Mouse (Mus musculus) embryo, embryonic 10 days (tissue): ENCODE measurements around the gene 3110001I22Rik.
A peak's percentile ranks its signal among the peaks of the same experiment; 100 is the strongest.
"Not testable (repeated sequence)": the region's sequence is repeated elsewhere in the genome, so short reads cannot be mapped to it uniquely, and the experiment has no call there.

ENCODE experiments used
- DNase-seq: peaks from one replicate; pipeline ENCODE4 v3.0.0-alpha.2; 2015; ENCODE audit warnings: low spot score

The 3110001I22Rik gene

DNA sequence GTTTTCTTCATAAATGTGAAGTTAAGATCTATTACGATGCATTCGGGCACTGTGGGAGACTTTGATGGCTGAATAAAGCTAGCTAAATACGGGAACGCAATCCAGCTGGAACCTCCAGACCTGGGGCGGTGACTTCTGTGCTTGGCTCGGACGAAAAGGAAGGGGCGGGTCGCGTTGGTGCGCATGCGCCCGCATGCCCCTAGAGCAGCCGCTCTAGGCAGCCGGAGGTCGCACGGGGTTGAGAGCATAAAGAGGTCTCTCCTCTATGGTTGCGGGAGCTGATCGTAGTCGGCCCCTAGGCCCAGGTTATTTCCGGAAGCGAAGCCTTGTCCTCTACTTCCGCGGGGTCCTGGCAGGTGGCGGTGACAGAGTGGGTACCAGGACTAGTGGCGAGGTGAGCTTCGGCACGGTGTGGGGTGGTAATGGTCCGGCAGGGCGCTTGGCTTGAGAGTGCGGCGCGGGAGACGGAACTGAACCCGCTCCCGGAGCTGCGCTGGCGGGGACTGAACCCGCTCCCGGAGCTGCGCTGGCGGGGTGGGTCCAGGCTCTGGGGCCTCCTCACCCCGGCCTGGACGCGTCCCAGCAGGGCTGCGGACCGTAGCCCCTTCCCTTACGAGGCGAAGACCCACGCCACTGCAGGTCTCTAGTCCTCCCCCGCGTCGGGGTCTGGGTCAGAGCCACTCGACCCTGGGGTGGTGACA lies at the start of gene 3110001I22Rik, which contains the start of gene Bfar:
3110001I22Rik (plus strand) TSS at position 245 of the 701 bp plus-strand sequence.
Bfar (plus strand) TSS at position 174 of the 701 bp plus-strand sequence.
- DNase-seq: peak; percentile 98

DNA sequence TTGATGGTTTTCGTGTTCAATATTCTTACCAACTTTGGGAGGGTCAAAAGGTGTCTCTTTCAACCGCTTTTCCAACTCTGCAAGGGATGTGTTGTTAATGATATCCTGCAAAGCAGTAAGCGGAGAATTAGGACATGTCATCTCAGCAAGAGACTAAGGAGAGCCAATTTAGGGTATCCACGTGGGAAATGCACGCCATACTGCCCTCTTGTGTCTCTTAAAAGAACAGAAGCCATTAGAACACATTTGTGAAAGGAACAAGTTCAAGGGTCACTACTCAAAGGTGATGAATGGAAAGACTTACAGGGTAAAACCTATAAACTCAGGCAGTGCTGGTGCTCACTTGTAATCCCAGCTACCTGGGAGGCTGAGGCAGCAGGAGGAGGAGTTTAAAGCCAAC lies 43.4 kb upstream of the 3110001I22Rik start:
- DNase-seq: peak; percentile 55

DNA sequence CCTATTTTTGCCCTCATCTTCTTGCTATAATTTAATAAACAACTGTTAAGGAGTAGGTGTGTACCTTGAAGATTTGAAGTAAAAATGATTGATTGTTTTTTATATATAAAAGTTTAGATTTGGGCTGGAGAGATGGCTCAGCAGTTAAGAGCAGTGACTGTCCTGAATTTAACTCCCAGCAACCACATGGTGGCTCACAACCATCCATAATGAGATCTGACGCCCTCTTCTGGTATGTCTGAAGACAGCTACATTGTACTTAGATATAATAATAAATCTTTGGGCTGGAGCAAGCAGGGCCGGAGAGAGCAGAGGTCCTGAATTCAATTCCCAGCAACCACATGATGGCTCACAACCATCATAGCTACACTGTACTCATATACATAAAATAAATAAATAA lies 33.5 kb upstream of the 3110001I22Rik start:
- DNase-seq: not testable (repeated sequence)

DNA sequence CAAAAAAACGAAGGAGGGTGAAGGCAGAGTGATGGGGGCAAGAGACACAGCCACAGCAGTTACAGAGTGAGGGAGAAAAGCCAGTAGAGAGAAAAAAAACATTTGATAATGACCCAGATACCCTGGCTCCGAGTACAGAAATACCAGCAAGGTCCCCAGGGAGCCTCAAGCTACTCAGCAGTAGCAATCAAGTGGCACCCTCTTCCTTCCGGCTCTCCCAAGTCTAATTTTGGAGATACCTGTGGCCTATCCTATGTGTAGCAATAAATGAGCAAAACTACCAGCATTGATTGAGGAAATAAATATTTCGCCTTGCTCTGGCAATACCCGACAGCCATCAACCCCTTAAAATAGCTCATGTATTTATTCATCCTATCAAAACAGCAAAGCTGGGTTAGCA lies 32.2 kb upstream of the 3110001I22Rik start:
- DNase-seq: no peak

DNA sequence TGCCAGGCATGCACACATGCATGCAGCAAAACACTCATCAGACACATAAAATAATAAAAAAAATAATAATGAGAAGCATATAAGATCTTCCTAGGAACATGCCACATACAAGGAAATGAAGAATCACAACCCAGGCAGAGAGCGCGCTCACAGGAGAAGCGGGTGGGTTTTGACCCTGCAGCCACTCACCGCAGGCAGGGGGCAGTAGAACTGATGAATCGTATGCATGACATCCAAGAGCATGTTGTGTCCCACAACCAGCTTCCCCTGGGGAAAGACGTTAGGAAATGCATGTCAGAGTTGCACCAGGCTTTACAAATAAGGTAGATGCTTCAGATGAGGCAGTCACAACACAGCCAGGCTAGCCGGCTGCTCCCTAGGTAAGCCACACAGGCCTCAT lies 31.7 kb upstream of the 3110001I22Rik start:
- peak; percentile 49 for DNase-seq

DNA sequence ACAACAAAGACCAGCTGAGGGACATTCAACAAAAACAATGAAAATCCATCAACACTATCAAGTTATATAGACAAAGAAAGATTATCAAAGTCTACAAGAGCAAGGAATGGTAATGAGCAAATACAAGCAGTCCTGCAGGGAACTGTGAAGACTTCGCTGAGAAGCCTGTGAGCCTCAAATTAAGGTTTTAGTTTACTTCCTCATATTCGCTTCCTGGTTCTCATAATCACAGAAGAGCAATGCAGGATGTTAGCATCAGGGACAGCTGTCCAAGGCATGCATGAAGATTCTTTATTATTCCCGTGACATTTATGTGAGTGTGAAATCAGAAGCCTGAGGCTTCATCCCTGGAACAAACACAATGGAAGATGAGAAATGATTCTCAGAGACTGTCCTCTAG lies 27.3 kb upstream of the 3110001I22Rik start:
- DNase-seq: no peak

DNA sequence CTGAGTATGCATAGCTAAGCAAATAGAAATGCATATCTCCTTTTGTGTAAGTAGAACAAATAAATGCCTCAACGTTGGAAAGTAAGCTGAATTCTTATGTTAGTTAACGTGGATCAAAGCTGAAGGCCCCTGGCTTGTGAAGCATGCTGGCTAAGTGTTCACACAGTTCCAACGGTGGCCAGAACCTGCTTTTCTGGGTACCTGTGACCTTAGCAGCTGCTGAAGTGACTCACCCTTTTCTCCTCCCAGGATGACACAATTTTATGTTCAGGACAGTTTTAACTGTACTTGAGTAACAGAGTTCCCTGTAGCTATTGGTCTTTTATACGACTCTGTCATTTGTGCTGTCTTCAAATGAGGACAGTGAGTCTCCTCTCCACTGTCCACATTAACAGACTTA lies 25.8 kb upstream of the 3110001I22Rik start:
- DNase-seq: no peak

DNA sequence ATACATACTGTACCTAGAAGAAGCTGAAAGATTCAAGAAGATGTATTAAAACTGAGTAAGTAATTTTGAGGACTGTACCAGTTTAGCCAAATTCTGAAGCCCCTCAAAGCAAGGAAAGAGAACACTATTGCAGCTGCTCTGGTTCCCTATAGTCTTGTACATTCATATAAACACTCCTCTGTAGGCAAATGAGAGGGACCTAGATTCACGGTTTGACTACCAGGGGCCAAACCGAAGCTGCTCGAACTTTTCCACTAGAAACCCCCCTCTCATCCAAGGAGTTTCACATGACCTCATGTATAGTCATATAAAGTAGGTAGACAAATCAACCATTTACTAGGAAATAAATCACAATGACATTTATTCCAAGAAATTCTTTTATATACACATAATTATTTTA lies 12.8 kb upstream of the 3110001I22Rik start:
- no peak for DNase-seq

DNA sequence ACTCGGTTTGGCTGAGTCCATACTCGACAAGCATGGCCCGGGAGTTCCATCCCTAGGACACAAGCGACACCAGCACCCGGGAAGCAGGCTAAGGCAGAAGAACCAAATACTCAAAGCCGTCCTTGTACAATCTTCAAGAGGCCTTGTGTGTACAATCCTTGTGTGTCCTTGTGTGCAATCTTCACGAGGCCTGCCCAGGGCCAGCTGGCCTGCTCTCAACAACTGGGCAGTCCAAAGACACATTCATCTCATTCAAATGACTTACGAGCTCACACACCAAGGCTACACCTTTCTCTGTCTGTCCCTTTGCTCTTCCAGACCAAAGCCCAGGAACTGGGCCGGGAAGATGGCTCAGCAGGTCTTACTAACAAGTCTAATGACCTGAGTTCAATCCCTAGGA lies 11.0 kb upstream of the 3110001I22Rik start:
- DNase-seq: no peak

DNA sequence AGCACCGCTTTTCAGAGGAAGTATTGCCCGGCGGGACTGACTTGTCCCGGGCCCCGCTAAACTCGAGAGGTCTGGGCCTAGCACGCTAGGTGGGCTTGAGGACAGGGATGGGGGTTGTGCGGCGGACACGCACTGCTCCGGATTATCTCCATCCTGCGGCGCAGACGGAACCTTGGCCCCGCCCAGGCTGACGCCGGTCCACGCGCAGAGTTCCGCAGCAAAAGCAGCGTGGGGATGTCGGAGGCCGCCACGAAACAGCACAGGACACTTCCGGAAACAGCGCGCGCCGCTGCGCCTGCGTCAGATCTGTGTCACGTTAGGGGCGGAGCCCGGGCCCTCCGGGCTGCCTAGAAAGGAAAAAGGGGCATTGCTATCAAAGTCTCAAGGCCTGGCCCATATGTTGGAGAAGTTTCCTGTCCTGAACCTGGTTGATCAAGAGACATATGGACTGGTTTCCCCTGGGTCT lies 3.8 kb upstream of the 3110001I22Rik start, which contains the start of gene Parn:
Parn (minus strand) TSS at position 293 of the 466 bp plus-strand sequence.
- DNase-seq: peak; percentile 95

DNA sequence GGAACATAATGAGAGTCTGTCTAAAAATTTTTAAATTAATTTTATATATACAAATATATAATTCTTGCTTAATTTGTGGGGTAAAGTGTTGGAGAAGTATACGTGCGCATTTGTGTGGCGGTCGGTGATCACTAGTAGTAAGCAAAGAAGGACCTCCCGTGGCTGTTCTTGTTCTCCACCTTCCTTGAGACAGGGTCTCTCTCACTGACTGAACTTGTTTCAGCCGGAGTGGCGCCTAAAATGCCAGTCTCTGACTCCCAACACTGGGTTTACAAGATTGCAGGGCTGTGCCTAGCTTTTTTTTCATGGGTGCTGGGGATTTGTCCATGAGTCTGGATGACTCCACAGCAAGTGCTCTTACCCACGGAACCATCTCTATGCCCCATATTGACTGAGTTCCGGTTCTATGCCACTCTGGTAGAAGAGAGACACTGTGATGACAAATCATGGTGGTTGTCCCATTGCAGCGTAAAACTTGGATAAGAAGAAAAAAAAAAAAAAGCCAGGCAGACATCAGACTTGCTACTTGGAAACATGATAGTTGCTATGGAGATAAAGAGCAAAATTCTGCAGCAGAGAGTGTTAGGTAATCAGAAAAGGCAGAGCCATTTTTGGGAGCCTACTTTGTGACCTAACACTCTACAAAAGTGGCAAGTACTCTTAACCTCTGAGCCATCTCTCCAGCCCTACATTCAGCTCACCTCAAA lies 3.2 kb upstream of the 3110001I22Rik start:
- no peak for DNase-seq

DNA sequence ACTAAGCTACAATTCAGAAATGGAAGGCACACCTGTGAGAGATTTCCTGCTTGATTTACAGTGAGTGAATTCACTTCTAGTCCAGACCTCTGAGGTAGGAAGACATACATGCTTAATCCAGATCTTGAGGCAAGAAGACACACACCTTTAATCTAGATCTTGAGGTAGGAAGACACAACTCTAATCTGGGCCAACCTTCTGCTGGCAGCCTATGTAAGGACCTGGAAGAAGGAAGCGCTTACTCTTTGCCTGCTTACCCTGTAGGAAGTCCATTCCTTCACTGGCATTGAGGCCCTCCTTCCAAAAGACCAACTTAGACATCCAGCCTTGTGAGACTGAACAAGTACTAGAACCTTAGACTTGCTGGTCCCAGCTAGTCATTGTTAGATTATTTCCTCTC lies 2.4 kb upstream of the 3110001I22Rik start:
- no peak for DNase-seq

DNA sequence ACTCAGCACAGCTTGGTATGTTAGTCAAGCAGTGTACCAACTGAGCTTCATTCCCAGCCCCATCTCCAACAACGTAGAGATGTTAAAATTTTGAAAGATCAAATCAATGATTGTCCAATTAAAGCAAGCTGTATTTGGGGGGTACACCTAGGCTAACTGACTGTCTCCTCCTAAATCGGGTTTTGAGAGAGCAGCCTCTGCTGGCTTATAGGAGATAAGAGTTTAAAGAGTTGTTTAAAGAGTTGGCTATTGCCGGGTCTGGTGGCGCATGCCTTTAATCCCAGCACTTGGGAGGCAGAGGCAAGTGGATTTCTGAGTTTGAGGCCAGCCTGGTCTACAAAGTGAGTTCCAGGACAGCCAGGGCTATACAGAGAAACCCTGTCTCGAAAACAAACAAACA lies 833 bp upstream of the 3110001I22Rik start:
- DNase-seq: not testable (repeated sequence)

DNA sequence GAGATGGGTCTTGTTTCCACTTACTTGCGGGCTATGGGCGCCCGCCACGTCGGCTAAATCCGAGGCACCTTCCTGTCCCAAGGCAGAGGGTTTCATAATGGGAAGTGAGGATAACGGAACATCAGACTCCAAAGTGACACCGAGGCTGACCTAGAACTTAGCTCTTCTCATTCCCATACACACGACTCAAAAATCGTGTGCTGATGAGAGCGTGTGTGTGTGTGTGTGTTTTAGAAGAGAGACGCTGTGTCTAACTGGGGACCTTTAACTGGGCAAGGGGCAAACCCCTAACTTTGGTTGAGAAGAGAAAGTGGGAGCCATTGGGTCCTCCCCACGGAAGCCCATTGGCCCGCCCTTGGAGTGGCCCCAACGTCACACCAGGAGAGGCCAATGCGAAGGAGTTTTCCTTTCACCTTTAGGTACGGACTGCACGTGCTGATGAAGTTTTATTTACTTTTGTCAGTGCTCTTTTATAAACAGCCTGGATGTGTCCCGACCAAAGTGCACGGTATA lies 713 bp downstream of the 3110001I22Rik start:
- peak; percentile 69 for DNase-seq

DNA sequence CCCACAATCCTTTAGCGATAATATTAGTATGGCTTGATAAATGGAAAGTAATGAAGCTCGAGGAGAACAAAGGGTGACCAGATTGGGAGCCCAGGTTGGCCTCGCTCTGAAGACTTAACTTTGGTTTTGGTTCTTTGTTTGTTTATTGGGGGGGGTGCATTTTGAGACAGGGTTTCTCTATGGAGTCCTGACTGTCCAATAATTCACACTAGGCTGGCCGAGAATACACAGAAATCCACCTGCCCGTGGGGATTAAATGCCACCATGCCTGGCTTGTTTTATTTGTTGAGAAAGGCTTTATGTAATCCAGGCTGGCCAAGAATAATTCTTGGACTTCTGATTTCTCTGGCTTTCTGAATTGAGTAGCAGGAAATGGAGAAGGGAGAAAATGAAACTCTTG lies 1.4 kb downstream of the 3110001I22Rik start:
- no peak for DNase-seq

DNA sequence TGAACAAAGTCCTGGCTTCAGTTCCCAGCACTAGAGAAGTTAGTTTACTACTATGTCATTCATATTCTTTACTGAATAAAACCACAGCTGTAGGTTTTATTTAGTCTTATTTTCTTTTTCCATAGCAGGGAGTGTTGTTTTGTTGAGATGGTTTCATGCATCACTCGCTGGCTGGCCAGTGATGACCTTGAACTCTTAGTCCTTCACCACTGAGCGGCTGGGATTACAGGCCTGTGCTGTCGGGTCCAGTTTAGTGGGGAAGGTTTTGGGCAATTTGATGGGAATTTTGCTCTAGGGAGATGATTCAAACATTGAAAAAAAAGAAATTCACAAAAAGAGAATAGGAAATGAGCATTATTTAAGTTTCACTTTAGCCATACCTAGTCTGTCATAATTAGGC lies 2.8 kb downstream of the 3110001I22Rik start:
- no peak for DNase-seq

DNA sequence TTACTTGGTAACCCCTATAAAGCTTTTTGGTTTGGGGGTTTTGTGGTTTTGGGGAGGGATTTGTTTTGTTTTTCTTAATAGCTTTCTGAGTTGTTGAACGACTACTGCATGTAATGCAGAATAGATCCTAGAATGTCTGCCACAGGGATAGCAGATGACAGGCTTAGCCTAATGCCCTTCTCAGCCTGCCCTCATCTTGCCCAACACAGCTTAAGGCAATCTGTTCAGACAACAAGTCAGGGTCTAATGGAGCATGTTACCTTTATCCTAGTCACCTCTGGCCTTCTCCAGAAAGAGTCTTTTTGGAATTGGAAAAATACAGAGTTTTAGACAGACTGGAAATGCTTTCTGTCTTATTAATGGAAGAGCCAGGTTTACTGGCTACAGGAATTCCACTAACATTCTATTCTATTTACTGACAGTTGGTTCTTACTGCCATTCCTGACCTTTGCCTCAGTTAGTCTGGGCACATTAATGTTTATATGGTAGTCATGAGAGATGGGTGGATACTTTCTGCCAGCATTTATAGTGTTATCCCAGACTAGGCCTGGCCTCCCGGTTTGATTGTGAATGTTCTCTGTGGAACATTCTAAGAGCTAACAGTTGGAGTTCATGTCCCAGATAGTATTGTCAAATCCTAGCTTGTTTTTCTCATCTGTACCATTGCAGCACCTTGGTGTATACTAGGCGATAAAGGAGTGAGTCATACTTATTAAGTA lies 7.0 kb downstream of the 3110001I22Rik start:
- no peak for DNase-seq

DNA sequence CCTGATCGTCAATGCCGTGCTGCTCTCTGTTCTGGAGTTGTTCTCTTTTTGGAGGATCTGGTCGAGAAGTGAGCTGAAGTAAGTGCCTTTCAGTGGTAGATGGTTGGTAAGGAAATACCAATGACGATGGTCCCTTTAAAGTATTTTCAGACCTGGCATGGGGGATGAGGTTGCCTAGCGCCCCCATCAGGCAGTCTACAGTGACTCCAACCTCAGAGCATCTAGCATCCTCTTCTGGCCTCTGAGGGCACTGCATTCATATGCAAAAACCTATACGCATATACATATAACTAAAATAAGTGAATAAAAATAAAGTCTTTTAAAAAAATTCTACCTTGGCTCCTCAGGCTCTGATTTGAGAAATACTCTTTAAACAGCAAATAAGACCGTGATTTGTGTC lies 27.3 kb downstream of the 3110001I22Rik start:
- DNase-seq: no peak

DNA sequence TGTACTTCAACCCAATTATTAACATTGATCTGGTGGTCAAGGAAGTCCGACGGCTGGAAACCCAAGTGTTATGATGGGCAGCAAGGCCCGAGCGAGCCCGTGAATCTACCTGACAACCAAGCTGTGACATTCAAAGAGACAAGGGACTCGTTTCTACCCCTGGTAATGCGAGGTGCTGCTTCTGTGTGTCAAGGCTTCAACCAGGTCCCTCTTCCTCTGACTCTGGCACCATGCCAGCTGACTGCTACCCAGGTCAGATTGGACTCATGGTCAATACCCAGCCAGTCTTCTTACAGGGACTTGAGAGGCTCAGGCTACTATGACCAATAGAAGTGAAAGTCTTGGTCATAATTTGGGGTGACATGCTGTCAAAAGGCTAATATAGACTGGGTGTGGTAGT lies 30.5 kb downstream of the 3110001I22Rik start:
- DNase-seq: no peak

DNA sequence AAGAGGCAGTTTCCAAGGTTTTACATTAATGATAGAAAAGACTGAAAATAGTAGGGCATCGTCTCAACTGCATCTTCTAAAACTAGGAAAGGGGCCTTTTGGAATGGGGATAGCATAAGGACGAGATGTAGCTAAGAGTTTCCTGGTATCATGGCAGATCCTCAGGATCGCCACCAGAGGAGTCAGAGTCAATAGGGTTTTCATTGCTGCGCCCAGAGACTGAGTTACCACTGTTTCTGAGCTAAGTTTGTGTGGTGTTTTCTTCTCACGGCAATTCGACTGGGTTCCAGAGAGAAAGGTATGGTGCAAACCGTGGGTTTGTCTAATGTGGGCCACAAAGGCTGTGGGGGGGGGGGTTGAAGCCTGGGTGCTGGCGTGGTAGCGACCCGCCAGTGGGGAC lies 32.9 kb downstream of the 3110001I22Rik start:
- no peak for DNase-seq

DNA sequence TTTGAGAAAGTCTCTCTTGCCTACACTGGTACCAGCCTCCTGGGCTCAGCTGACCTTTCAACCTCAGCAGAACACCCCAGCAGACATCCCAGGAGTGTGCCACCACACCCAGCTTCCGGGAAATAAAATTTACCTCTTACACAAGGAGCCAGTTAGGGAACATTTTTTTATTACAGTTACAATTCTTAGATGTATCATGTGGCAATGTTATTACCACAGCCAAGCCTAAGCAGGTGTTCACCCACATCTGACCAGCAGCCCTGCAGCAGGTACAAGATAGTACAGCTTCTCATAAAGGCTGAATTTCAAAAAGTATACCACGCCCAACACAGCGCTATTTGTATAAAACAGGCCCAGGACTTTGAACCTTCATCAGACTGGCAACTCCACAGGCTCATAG lies 43.2 kb downstream of the 3110001I22Rik start:
- no peak for DNase-seq

DNA sequence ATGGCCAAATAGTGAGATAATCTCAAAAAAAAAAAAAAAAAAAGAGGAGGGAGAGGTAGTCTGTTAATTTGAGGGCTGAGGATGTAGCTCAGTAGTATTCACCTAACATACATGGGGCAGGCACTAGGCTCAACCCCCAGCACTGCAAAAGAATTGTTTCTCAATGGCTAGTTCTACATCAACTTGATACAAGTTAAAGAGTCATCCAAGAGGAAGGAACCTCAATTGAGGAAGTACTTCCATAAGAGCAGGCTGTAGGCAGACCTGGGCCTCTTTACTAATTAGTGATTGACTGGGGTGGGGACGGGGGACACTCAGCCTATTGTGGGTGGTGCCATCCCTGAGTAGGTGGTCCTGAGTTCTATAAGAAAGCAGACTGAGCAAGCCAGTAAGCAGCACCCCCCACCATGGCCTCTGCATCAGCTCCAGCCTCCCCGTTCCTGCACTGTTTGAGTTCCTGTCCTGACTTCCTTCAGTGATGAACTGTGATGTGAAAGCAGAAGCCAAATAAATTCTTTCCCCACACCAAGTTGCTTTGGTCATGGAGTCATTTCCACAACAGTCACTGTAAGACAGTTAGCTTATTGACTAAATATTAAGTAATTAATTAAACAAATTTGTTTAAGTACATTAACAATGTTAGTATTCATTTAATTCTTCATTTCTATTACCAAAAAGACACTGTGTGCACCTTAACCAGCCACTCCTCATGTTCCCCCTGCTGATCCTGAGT lies 45.3 kb downstream of the 3110001I22Rik start:
- DNase-seq: no peak
